Mouse (Mus musculus) urinary bladder, postnatal 14 days (tissue): ENCODE data around the gene Sult6b1.
A peak's percentile ranks its signal among the peaks of the same experiment; 100 is the strongest.

Source experiments
- DNase-seq: peaks from one replicate; pipeline ENCODE4 v3.0.0; 2021; ENCODE audit warnings: low spot score

Gene Sult6b1

DNA sequence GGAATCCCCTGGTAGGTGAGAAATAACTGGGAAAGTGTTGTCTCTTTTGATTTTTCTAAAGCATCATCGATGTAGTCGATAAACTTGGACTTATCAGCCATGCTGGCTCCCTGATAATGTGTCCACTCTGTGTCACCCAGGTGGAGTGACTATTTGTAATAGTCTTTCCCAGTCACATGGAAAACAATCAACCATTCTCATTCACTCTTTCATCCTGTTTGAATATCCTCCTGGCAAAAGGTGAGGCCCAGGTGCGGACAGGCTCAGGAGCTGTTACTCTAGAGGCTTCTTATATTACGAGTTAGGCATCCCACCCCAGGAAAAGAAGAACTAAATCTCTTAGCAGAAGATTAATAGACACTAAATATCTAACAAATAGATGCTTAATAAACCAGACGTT is at the start of gene Sult6b1:
Gene Sult6b1 (minus strand): TSS at position 101 of the 400 bp plus-strand sequence.
- no peak for DNase-seq

DNA sequence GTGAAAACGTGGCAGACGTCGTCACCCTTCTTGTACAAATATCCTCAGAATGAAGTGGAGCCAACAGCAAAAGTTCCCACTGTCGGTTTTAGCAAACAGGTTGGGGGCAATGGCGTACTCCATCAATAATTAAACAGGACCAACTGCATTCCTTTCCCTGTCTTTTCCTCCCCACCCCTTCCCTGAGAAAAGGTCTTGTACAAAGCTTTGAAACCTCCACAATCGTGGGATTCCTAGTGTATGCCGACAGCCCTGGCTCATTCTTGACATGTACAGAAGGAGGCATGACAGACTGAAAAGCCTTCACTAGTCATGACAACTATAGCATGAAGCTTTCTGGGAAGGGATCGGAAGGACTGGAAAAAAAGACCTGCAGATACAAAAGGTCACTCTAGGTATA is 46.4 kb upstream of the Sult6b1 start:
- DNase-seq = no peak

DNA sequence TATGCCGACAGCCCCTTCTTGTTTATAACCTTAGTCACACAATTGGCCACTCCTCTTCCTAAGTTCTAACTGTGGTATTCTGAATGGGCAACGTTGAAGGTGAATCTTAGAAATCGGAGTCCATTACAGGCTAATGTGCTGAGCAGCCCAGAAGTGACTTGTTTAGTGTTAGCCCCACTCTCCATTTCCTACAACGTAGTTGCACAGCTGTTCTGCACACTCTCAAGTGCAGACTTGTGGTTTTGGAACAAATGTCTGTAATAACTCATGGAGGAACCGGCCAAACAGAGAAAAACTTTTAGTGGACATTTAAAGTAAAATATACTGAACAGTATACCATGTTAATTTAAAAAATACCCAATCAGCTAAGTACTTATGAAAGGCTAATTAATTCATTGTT is 45.3 kb upstream of the Sult6b1 start:
- DNase-seq = no peak

DNA sequence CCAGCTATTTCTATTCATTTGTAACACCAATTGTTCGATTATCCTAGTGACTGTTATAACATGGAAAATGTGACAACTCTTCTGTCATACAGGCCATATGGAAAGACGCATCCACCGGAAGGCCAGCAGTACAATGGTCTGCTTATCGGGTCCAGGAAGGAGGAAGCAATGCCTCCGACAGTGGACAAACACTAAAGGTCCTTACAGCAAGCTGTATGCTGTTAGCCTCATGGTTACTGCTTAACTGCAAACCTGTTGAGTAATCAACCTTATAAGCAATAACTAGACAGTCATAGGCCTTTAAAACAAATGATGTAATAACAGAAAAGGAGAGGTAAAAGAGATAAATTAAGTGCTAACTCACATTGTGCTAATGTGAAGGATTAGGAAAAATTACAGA is 44.4 kb upstream of the Sult6b1 start:
- no peak for DNase-seq

DNA sequence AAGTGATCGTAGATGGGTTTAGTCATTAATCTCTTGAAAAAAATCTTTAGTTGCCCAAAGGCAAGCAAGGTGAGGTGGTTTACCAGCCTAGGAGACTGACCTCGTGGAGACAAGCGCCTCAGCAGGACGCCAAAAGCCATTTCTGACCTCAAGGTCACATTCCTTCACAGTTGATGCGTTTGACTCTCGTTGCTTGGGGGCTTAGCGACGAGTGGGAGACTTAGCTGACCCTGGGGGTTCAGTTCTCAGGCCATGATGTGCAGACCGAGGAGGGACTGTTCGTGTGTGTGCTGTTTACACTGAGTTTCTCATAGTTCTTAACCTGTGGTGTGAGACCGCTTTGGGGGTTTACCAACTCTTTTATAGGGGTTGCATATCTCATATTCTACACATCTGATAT is 35.8 kb upstream of the Sult6b1 start:
- no peak for DNase-seq

DNA sequence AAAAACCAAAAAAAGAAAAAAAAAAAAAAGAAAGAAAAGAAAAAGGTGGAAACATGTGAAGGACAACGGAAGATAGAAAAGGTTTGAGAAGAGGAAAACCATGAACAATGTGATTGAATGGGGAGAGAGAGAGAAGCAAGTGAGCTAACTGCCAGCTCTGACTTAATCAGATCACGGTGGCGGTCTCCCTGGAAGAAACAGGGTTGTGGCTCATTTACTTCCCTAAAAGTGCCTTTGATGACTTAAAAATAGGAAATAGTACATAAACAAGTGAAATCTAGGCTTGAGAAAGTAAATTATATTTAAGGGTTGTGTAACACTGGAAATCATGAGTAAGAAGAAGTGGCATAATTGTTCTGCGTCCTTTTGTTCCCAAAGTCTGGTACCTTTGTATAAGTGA is 32.1 kb upstream of the Sult6b1 start:
- DNase-seq = no peak

DNA sequence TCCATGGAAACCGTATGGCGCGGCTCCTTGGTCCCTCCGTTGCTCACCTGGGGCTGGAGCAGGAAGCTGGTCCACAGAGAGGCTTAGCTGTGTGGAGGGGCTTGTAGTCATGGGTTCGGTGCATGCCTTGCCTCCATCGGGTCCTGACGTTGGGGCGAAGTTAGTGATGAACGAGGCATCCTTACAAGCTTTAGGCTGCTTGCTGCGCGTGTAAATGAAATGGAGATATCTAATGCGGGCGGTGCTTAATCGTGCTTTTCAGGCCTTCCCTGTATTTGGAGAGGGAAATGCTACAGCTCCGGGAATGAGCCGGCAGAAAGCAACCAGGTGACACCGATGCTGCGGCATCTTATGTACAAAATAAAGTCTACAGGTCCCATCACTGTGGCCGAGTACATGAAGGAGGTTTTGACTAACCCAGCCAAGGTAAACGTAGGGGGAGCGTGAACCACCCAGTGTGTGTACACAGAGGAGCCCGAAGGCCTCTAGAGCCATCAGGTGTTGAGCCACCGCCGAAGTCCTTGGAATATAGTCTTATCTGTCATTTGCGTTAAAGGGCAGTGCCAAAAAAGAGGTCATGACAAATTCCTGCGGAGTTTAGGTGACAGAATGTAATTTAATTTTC is 30.5 kb upstream of the Sult6b1 start:
- DNase-seq = peak; percentile 6

DNA sequence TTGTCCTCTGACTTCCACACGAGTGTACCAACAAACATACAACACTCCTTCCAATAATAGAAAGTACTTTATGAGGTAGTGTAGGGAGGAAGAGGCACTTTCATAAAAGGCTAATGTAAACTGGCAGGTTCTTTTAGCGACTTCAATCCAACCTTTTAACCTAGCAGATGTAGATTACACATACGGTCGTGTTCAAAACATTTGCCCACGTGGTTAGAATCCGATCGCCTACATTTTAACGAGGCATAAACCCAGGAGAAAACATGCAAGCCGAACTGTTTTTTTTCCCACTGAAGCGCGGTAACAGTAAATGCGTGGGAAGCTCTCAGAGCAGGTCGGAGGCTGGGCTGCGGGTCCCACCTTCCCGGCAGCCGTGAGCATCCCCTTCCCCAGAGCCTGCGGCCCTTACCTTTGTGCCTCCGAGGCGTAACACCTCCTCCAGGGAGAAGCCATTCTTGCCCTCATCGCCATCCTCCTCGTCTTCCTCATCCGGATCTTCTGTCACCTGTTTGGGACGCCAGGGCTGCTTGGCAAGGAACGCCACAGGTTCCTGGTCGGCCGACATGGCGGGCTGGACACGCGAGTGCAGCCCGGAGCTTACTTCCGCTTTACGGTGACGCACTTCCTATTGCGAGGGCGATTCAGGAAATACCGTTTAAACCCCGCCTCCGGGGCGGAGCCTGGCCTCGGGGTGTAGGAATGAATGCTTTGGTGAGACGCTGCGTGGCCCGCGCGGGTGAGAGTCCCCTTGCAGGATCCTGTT is 29.9 kb upstream of the Sult6b1 start, which contains the start of the genes Cebpz and Ndufaf7:
Gene Cebpz (minus strand): TSS at position 601 of the 763 bp plus-strand sequence.
Gene Ndufaf7 (plus strand): TSS at position 671 of the 763 bp plus-strand sequence.
- DNase-seq = peak; percentile 97

DNA sequence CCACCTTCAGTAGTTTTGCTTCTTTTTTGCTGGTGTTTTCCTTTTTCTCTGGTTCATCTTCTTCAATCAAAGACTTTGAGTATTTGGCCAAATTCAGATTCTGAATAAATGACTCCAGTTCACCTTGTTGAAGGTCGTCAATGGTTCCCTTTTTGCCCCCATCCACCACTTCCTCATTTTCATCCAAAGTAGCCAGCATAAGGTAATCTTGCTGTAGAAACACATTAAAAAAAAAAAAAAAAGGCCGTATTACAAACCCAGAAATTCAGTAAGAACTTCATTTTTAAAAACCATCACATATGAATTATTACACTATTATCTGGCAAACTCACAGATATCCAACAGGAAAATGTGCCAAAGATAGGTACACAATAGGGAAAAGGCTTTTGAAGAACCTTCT is 29.1 kb upstream of the Sult6b1 start:
- no peak for DNase-seq

DNA sequence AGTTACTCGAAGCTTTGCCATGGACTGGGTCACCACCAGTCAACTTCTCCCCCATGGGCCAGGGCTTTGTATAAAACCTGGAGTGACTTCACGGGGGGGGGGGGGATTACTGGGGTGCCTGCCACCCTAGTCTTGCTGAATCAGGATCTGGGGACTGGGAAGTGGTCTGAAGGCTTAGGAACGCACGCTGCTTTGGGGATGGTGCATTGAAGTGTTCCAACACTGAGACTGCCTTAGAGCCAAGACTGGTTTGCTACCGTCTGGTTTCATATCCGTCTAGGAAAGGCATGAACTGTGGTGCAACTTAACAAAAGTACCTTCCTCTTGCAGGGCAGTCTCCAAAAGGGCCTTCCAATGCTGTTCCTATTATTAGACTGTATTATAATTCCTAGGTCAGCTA is 10.9 kb upstream of the Sult6b1 start:
- no peak for DNase-seq

DNA sequence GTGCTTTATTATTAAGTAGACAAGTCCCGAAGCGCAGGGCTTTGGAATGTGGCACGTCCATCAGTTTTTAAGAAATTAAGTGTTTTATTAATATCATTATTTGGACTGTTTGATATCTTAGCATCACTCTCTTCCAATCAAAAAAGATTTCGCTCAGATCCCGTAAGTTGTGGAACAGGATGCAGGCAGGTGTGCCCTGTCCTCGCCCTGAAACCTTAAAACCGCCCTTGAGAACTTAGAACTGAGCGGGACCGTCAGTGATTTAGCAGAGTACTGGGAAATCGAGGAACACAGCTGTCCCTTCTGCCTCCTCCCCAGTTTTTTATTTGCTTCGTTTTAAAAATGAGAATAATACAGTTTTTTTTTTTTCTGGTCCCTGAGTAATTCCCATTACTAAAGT is 10.1 kb upstream of the Sult6b1 start:
- DNase-seq = no peak

DNA sequence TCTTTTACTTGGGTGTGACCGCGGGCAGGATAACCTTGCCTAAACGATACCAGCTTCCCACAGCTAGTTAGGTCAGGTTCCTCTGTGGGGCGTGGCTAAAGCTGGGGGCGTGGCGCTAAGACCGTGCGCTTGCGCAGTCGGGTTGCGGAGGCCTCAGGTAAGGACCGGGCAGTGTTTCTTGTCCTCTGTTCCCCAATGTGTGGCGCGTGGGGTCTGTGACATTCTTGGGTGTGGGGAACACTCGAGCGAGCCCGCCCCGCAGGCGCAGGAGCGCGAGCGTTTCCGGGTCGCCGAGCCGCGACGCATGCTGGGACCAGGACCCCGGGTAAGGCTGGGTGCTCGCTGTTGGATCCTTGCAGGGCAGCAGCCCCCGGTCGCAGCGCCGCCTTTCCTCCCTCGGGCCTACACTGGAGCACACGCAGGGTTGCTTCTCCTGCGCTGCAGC is 9.6 kb upstream of the Sult6b1 start, which contains the start of gene Cebpzos:
Gene Cebpzos (plus strand): TSS at position 132 of the 445 bp plus-strand sequence.
- peak; percentile 85 for DNase-seq

DNA sequence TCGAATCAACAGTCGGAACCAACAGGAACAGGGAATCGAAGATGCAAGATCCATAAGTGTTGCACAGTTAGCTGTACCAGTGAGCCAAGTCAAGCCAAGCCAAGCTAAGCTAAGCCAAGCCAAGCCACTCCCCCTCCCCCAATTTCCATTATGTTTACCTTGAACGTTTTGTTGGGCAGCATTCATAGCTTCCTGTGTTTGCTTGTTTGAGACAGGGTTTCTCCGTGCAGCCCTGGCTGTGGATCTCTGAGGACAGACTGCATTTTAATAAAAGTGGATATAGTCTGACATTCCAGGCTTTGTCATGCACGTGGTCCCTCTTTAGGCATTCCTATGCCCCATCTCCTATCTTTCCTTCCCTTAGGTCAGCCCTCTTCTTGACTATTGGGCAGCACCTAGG is 9.0 kb upstream of the Sult6b1 start:
- no peak for DNase-seq

DNA sequence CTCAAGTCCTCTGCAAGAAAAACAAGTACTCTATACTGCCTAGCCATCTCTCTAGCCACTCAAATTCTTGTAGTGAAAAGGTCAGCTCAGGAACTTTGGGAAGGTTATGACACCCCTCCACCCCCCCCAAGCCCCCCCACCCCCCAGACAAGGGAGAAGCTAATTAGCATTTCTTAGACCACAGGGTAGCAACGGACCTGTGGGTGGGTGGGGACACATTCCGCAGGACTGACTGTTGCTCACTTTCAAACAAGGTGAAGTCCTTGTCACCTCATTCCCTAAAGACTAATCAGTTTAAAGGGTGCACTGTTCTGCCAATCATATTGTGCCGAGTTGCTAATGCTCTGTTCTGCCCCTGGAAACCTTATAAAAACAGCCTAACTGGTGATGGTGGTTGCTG is 7.1 kb upstream of the Sult6b1 start:
- DNase-seq = no peak

DNA sequence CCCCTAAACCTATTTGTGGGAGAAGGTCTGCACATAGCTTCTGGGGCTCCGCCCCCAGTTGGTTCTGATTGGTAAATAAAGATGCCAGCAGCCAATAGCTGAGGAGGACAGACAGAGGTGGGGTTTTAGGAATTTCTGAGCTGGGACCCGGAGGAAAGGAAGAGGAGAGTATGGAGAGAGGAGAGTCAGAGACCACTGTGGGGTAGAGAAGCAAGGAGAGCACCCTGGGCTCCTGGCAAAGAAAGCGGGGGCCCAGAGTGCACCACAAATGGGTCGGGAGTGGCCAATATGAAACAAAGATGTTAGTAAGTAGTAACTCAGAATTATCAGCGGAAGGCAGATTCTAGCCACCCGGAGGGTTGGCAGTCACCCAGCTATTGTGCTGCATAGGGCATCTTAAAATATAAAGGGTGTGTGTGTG is 6.1 kb upstream of the Sult6b1 start:
- DNase-seq = no peak

DNA sequence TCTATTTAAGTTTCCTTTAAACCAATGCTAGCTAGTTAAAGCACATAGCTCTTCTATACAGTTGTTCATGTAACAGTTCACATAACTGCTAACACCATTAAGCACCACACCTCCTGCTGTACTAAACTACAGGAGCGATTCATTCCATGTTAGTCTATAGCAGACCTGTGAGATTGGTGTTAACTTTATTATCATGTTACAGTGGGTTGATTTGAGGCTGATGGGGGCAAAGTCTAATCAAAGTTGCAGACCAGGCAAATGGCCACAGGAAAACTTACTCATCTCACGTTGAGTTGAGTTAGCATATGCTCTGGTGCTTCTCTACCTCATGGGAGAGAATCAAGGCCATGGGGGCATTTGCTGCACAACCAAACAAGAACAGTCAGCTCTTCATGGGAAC is 2.6 kb upstream of the Sult6b1 start:
- no peak for DNase-seq

DNA sequence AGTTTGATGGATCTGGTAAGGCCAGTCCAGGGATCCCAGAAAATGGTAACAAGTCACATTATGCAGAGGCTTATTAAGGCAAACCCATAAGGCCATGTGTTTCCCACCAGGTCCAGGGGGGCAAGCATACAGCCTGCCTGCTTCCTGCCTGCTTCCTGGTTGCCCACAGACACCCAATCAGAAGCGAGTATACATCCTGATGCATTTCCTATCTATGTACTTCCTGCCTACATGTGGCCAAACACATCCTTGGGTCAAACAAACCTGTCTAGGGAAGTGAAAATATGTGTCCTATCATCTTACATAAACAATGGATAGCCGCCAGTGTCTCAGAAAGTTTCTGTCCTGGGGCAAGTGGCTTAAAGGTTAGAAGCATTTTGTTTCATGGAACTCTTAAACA is 3.6 kb downstream of the Sult6b1 start:
- no peak for DNase-seq

DNA sequence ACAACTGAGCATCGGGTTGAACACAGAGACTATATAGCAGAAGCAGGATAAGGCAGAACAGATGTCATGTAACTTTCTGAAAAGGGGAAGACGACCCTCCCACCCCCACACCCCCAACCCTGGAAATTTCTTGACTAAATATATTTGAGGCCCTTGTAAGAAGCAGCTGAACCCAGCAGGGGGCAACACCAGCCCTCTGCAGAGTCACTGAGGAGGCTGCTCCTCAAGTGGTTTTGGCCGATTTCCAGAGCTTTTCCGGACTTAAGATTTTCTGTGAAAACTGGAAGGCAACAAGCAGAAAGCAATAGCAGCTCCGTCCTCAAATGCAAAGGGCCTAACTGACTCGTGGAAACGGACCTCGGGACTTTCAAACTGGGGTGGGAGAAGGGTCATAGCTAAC is 11.4 kb downstream of the Sult6b1 start:
- peak; percentile 66 for DNase-seq

DNA sequence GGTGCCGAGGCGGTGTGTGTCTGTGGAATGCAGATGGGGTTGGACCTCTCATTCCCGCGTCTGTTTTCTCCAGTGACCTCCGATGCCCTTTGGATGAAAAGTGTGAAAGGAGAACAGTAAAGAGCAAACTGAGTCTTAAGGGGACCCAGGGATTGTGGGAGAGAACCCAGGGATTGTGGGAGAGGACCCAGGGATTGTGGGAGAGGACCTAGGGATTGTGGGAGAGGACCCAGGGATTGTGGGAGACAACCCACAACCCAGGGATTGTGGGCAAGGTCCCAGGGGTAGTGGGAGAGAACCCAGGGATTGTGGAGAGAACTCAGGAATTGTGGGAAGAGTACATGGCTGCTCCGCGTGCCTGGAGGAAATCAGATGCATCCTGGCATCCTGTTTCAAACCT is 11.8 kb downstream of the Sult6b1 start:
- DNase-seq = no peak

DNA sequence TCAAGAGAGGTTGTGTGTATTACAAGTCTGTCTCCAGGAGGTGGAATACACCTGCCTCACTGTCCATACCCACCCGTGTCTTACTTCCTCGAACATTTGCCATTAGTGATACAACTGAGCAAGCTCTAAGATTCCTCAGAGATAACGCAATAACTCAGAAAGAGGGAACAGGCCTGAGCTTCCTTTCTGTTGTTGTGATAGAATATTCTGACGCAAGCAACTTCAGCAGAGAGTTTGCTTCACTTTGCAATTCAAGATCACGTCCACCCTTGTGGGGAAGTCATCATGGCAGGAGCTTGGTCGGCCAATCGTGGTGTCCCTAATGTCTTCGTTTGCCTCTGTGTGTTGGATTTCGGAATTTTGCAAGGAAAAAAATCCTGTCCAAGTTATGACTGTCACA is 15.8 kb downstream of the Sult6b1 start:
- no peak for DNase-seq

DNA sequence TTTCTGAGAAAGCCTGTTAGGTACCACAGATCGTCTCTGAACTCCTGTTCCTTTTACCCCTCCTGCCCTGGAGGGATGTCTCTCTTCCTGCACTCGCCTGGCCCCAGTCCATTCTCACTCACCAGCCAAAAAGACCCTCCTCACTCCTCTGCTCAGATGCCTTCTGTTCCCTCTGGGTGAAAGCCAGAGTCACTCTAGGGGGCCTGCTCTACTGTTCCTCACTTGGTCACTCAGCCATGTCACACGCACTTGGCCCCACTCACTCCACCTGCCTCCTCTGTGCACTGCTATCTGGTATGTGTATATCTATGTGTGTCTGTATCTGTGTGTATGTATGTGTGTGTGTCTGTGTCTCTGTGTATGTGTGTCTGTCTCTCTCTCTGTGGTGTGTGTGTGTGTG is 17.6 kb downstream of the Sult6b1 start:
- no peak for DNase-seq

DNA sequence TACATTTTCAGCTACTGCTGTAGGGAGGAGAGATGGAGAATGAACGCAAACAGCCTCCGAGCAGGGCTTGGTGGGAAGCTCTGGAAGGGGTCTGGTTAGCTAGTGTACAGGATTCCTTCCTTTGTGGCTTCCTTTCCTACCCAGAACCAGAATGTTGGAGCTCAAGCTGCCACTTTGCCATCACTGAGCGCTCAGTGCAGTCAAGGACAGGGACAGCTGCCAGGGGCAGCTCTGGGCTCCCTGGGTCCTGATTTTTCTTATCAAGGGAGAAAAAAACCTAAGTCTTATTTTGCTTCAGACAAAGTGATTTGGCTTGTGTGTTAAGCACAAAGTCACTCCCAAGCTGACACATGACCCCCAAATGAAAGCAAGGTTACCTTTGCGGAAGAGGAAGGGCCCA is 18.2 kb downstream of the Sult6b1 start:
- no peak for DNase-seq

DNA sequence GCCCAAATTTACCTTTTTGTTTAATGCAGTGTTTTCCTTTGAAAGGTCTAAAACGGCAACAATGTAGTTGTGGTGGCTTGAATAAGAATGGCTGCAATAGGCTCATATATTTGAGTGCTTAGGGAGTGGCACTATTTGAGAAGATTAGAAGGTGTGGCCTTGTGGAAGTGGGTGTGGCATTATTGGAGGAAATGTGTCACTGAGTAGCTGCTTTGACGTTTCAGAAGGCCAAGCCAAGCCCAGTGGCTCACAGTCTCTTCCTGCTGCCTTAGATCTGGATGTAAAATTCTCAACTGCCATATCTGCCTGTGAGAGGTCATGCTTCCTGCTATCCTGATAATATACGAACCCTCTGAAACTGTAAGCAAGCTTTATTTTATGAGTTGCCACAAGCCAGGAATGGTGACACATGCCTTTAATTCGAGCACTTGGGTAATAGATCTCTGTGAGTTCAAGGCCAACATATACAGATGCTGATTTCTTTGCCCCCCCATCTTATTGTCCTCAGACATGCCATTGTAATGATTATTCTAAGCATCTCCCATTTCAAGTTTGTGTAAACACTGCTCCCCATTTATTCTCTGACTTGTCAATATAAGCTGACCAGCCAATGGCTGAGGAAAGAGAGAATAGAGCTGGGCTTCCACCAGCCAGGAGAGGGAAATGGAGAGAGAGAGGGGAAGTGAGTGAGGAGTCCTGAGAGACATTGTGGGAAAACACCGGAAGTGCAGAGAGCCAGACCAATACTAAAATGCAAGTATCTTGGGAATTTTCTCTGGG is 21.3 kb downstream of the Sult6b1 start:
- DNase-seq = no peak
